Mouse (Mus musculus): ENCODE measurements around the gene Htr6.

Gene Htr6

DNA sequence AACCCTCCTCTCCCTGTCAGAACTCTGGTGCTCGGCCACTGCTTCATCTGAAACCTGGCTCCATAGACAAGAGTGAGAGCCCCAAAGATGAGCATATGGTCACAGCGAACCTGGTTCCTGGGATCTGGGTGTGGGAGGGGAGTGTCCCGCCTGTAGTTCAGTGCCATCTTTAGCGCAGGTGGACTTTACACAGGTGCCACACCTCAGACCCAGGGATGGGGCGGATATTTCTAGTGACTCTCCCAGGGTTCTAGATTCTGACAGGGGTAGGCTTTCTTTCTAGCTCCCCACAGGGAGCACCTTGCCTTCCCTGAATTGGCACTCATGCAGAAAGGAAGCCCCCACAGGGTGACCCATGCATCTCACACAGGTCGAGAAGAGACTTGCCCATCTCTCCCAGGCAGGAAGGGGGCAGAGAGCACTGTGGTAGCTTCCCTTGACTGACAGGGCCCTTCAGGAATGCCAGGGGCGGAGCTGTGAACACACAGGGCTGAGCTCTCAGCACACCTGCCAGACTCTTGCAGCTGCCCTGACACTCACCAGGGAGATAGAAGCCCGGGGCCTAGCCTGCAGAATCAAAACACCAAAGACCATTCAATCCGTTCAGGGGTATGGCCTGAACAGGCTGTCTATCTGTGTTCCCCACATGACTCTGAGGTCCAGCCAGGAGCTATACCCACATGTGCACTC lies 13.8 kb upstream of the Htr6 start:
- WGBS: 79% methylated on average over 9 of the region's 9 CpGs

DNA sequence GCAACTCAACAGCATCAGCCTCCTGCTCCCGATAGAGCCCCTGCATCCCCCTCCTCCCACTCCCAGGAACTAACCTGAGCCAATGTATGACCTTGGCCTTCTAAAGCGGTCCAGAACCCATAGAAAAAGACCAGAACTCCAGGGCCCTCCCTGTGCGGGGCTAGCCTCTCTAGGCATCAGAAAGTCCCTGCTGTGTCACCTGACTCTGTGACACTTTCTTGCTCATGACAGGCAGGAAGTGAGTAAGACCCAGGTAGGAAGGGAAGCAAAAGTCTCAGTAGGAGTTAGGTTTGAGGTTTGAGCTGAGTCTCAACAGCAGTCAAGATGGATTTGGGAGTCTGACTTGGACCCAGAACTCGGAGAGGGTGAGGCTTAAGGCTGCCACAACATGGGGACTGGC lies 11.6 kb upstream of the Htr6 start:
- WGBS: 84% methylated on average over 4 of the region's 4 CpGs

DNA sequence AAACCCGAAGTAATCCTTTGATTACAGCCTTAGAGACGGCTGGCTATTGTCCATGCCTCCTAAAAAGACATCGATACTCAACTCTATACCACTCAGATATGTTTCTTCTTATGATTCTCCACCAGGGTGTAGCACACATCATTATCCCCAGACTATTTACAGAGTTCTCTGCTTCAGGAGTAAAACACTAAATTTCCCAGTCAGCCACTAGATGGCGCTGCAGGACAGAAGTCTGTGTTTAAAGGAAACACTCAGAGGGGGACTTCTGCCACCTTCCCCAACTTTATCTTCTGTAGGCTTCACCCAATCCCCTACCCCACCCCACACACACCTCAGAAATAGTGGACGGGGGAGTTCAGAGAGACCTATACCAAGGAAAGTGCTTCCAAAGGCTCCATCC lies 10.7 kb upstream of the Htr6 start:
- 10% methylated on average over 5 of the region's 5 CpGs for WGBS

DNA sequence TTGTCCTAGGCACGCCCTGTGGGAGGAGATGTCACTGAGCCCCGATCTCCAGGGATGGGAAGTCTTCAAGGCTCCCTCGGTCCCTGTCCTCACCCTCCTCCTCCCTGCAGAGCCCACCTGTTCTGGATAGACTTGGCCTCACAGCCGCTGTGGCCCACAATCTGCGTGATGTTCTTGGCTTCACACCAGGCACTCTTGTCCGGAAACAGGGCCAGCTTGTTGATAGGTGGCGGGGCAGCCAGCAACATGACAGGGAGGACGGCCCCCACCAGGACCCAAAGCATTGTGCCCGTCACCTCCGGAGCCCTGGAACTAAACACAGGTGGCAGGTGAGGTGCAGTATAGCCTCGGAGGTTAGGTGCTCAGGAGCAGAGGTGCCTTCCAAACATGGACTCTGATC lies 10.0 kb upstream of the Htr6 start:
- 68% methylated on average over 11 of the region's 11 CpGs for WGBS

DNA sequence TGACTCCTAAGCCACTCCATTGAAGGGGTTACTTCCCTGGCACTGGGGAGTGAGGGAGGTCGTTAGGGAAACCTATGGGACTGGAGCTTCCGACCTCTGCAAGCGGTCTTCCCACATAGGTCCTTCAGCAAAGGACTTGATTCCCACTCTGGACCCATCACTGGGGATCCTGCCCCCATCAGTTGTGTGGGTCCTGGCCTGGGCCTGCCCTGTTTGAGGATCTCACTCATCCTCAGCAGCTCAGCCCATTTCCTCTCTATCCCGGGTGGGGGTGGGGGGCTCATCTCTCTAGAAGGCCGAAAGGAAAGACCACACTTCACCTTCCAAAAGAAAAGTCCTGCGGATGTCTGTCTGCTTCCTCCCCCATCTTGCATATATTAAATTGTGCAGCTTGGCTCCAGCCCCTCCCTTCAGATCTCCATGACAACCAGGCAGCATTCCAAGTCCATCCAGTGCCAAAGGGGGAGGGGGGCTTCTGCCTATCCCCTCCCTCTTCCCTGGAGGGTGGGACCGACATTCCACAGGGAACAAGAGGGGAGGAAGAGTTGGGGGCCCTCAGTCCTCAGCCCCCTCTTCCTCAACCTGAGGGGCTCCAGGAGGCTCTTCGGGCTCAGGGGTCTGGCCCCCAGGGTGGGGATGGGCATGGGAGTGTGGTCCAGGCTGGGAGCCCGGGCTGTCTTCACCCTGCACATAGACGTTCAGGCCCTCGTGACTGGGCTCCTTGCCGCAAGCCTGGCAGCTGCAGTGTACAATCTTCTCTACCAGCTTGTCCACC lies 7.6 kb upstream of the Htr6 start:
- WGBS: 27% methylated on average over 12 of the region's 12 CpGs

DNA sequence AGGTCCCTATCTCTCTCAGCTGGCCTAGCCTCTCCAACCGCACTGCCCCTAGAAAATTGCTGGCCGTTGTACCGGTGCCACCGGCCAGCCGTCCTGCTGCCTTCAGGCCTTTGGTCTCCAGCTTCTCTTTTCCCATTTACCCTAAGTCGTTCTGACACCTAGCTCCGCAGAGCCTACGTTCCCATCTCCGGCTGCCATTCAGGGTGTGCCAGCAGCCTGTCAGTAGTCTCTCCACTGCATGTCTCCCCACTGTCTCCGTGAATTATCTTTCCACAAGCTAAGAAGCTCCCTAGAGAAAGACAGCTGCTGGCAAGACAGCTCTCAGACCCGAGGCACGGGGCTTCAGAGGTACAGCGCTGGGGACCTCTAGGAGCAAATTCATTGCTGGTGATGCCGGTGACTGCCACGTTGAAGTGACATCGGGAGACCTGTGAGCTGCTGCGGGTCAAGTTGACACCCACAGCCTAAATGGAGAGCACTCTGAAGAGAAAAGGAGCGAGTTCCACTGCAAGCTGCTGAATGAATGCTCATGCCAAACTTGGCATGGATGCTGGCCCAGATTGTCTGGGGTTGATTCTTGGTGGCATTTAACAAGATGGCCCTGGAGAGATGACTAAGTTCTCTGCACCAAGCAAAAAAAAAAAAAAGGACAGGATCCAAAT lies 6.0 kb upstream of the Htr6 start:
- whole genome bisulfite sequencing: 51% methylated on average over 18 of the region's 18 CpGs

DNA sequence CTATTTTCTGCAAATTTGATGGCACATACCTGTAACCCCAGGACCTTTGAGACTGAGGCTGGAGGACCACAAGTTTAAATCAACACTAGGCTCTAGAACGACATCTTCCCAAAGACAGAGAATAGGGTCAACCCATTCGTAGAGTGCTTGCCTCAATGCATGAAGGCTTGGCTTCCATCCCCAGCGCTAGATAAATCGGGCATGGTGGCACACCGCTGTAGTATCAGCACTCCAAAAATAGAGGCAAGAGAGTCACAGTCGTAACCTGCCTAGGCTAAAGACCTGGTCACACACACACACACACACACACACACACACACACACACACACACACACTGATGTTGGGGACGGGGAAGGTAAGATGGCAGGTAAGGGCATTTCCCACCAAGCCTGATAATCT lies 4.9 kb upstream of the Htr6 start:
- WGBS: 81% methylated on average over 7 of the region's 7 CpGs

DNA sequence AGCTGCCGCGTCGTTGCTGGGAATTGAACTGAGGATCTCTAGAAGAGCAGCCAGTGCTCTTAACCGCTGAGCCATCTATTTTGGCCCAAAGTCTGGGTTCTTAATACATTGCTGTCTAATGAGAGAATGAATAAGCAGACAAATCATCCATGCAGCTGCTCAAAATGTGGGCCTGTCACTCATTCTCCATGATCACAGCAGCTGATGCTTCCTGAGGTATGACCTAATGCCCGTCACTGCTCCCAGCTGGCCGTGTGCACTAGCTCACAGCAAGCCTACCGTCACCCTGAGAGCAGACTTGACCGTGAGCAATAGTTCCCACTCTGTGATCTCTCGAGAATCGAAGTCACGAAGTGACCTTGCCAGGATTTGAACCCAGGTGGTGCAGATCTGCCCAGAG lies 4.1 kb upstream of the Htr6 start:
- WGBS: 82% methylated on average over 11 of the region's 11 CpGs

DNA sequence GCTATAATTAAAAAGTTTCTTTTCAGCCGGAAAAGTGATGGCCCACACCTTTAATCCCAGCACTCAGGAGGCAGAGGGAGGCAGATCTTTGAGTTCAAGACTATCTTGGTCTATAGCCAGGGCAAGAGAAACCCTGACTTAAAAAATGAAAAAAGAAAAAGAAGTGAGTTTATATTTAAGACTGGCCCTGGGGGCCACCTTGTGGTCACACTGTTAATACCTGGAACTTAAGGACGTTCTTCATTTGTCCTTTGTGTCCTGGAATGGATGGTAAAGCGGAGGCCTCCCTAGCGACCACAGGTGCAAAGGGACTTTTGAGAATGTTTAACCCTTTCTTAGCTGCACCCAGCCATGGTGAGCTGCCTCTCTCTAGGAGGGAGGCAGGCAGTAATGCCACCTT lies 3.4 kb upstream of the Htr6 start:
- WGBS: 30% methylated on average over 4 of the region's 4 CpGs

DNA sequence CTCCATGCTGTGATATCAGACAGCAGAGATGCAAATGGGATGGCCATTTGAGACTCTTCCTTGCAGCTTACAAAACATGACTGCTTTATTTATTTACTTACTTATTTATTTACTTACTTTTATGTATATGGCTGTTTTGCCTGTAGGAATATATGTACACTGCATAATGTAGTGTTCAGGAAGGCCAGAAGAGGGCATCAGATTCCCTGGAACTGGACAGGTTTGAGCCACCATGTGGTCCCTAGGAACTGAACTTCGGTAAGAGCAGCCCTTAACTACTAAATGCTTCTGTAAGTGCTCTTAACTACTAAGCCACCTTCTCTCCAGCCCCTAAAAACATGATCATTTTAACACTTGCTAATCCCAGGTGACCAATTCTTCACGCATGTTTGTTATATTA lies 2.9 kb upstream of the Htr6 start:
- 24% methylated on average over 2 of the region's 2 CpGs for WGBS

DNA sequence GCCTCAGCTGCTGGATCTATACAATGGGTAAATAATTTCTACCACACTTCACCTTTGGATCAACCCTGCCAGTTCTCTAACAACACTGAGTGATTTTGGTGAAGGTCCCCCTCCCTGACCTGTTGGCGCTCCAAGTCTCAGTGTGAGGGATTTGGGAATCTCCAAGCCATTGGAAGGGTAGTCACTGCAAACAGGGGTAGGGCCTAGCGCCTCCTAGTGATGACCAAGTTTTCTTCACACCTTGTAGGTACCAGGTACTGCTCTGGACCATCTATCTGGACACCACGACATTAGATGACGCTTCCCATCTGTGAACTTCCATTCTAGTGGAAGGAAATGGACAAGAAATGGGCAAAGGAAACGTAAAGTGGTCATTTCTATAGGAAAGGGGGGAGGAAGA lies 545 bp upstream of the Htr6 start:
- WGBS: 35% methylated on average over 5 of the region's 5 CpGs

DNA sequence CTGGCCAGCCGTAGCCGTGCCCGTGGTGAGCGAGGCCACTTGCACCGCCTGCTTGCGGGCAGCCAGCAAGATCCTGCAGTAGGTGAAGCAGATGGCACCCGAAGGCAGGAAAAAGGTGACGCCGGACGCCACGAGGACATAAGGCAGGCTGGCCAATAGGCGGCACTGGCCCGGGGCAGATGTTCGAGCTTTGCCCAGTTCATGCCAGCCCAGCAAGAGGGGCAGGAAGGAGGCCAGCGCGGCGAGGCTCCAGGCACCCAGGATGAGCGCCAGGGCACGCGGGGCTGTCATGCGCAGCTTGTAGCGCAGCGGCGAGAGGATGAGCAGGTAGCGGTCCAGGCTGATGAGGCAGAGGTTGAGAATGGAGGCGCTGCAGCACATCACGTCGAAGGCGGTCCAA lies 1.3 kb downstream of the Htr6 start:
- WGBS: 31% methylated on average over 29 of the region's 29 CpGs

DNA sequence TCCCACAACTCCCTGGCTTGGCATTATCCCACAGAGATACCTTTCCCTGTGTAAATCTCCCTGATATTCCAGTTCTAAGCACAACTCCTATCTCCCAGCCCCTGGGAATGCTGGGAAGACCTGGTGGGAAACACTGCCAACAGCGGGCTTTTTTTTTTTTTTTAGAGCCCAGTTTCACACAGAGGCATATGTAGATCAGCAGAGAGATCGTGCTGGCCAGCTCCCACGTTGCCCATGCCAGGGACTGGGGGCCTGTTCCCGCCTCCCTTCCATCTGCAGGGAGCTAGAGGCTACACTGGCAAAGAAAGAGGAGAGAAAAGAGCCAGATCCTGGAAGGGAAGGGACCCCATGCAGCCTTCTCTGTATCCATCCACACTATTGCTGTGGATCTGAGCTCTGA lies 7.1 kb downstream of the Htr6 start:
- WGBS: 11% methylated on average over 4 of the region's 4 CpGs

DNA sequence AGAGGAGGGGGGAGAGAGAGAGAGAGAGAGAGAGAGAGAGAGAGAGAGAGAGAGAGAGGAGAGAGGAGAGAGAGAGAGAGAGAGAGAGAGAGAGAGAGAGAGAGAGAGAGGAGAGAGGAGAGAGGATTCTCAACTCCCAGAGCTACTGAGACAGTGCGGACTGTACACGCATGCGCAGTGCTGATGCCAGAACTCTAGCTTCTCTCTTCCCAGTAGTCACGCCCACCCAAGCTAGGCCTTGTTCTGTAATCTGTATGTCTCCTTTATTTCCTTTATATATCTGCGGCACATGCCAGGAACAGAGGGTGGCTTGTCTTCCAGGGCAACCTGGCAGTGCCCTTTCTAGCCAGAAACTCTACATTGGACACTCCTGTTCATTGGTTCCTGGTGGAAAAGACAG lies 10.5 kb downstream of the Htr6 start:
- WGBS: 56% methylated on average over 5 of the region's 5 CpGs

DNA sequence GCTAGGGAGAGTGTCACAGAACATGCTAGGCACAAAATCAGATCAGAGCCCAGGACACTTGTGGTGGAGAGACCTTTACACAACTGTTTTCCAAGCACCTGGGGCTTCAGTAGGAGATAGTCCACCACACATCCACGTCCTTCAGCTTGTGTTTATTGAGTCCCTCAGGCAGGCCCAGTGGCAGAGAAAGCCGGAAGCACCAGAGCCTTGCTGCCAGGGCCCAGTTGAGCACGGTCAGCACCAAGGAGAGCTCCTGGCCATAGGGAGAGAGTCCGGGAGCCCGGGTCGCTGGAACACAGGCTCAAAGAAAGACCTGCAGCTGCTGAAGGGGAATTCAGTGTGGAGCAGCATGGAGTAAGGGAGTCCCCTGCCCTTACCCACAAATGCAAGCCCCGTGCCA lies 15.8 kb downstream of the Htr6 start:
- 54% methylated on average over 7 of the region's 7 CpGs for WGBS

DNA sequence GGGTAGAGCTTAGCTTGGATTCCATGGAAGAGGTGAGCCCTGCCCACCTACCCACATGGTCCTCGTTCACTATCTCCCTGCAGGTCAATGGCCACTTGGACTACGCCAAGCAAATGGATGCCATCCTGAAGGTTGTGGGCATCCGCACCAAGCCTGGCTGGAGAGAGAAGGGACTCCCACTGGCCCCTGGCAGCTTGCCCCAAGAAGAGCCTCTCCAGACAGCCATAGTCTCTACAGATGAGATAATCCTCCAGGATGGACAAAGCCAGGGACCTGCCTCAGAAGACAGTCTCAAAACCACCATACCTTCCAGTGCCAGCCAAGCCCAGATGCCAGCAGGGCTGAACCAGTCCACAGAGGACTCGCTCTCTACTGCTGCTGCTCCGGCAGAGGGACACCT lies 17.3 kb downstream of the Htr6 start:
- 94% methylated on average over 5 of the region's 5 CpGs for WGBS

DNA sequence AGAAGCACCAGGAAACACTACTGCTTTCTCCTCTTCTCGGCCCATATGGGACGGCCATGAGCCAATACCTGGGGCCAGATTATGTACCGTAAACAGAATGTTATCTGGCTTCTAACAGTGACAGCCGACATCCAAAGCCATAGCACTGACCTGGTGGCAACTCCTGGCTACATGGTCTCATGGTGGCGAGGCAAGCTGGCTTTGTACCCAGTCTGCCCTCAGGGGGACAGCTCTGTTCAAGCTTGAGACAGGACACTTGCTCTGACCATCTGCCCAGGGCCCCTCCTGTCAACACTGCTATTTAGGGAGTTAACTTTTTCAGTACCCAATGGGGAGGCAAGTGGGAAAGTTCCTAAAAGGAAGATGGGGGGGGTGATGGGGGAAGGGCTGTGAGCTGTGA lies 18.1 kb downstream of the Htr6 start:
- WGBS: 80% methylated on average over 5 of the region's 5 CpGs

DNA sequence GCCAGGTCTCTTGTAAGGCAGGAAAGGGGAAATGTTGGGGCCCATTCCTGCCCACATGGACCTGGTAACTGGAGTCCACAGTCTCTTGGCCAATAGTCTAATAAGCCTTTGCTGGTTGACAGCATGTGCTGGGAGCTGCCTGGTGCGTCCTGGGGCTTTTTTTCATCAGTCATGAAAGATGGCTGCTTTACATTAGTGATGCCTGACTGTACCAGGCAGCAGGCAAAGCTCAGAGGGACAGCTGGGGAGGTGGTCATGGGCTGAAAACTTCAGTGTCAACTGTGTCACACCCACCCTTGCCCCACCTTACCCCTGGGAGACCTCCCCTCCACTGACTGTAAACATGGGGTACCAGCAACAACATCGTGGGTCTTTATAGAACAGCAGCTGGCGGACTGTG lies 19.6 kb downstream of the Htr6 start:
- 73% methylated on average over 3 of the region's 3 CpGs for WGBS

DNA sequence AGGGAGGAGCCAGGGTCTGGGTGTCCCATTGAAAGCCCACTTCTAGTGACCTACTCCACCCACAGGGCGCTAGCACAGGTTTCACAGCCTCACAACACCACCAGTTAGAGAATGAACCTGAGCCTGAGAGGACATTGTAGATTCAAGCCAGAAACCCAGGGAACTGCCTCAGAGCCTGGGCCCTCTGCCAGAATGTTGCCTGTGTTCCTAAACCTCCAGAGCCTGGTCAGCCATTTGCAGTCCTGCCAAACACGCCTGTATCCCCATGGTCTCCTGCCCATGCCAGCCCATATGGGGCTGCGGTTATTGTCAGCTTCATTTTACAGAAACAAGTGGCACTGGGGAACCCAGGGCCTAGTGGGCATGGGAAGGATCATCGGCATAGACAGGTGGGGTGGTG lies 20.0 kb downstream of the Htr6 start:
- 72% methylated on average over 4 of the region's 4 CpGs for WGBS

DNA sequence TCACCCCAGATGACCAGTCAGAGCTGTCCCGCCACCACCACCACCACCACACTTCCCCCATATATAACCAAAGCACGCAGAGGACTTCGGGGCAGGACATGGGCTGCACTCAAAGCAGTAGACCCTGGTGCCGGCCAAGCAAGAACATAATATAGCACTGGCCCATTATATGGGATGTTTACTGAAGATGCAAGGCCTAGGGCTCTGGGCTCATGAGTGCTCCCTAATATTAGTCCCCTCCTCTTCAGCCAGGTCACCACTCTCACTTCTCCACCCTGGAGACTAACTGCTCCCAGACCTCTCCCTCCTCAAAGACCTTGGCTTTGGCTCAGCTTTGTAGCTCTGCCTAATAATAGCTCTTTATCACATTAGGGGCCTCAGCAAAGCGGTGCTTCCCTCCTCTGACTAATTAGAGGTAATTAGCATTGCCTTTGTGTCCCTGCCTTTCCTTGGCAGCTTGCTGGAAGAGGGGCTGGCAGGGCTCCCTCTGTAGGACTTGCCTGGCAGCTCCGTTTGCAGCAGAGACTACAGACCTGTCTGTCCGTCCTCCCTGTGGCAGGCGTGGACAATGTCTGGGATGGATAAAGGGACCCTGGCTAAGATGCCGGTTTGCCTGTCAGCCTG lies 21.0 kb downstream of the Htr6 start:
- WGBS: 45% methylated on average over 9 of the region's 9 CpGs

DNA sequence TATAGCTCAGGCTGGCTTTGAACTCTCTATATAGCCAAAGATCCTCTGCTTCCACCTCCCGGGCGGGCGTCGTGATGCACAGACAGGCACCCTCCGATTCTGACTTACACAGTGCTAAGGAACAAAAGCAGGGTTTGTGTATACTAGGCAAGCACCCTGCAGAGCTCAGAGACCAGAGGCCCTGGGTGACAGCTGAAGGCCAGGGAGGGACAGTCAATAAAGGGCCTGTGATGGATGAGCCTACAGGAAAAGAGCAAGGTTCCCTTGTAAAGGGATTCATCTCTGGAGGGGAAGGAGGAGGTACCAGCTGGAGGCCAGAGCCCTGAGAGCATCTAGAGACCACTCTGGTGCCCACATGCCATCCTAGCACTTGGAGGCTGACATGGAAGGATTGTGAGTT lies 22.0 kb downstream of the Htr6 start:
- 75% methylated on average over 5 of the region's 5 CpGs for WGBS

DNA sequence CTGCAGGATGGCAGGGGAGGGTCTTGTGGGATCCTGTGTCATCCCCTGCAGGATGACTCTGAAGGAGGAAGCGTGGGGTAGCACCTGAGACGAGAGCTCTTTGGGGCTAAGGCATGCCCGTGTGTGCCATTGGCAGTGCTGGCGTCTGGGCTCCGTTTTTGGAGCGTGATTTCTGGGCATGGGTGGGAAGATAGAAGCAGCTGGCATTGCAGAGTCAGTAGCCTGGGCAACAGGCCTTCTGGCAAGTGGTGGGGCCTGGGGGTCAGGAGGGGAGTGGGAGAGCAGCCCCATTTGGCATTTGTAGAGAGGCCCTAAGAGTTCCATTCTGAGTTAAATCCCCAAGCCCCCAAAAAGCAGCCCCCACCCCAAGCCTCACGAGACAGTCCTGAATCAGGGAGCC lies 22.6 kb downstream of the Htr6 start:
- 40% methylated on average over 7 of the region's 7 CpGs for WGBS

DNA sequence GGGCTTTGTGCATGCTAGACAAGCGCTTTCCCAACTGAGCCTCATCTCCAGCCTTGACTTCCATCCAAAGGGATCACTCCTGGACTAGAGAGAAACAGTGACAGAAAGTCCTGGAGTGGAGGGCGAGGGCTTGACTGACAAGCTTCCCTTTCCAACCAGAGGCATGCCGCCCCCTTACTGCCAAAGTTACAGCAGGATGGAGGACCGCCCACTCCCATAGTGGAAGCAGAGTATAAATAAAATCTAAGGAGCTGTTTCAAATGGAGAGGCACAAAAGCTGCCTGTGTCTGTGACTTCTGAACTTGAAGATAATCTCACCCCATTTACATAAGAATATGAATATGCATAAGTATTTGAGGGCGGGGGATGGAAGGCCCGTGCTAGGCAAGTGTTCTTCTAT lies 26.9 kb downstream of the Htr6 start:
- 40% methylated on average over 6 of the region's 6 CpGs for WGBS
